Mouse (Mus musculus) liver (tissue): Measurements from ENCODE around the gene Pars2.

Experiments
- DNase-seq: peaks from one replicate; pipeline ENCODE4 v3.0.0-alpha.2; 2020; ENCODE audit warnings: mixed read lengths

Pars2 gene

GRCm38 (mm10) chr4:106650833-106651527 is at the start of gene Pars2:
TSS of gene Pars2 (plus strand) at chr4:106651069.
- peak; percentile 97 for DNase-seq

GRCm38 (mm10) chr4:106606639-106607554 is 44.0 kb upstream of the Pars2 start:
- peak; percentile 60 for DNase-seq

GRCm38 (mm10) chr4:106607905-106608304 is 43.0 kb upstream of the Pars2 start:
- no peak for DNase-seq

GRCm38 (mm10) chr4:106613105-106613504 is 37.8 kb upstream of the Pars2 start:
- no peak for DNase-seq

DNA sequence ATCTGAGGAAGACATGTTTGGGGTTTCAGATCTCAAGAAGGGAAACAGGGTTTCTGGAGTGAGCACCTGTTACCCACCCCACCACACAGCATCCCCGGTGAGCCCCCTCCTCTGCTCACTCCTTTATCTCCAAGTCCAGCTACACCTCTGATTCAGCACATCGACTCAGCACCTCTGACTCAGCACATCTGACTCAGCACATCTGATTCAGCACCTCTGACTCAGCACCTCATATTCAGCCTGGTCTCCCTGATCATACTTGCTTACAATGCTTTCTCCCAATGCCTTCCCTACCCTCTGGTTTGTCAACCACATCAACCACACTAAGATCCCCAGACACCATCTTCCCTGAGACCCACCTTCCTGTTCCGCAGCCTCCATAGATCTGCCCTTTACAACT is 37.3 kb upstream of the Pars2 start:
- peak; percentile 82 for DNase-seq

DNA sequence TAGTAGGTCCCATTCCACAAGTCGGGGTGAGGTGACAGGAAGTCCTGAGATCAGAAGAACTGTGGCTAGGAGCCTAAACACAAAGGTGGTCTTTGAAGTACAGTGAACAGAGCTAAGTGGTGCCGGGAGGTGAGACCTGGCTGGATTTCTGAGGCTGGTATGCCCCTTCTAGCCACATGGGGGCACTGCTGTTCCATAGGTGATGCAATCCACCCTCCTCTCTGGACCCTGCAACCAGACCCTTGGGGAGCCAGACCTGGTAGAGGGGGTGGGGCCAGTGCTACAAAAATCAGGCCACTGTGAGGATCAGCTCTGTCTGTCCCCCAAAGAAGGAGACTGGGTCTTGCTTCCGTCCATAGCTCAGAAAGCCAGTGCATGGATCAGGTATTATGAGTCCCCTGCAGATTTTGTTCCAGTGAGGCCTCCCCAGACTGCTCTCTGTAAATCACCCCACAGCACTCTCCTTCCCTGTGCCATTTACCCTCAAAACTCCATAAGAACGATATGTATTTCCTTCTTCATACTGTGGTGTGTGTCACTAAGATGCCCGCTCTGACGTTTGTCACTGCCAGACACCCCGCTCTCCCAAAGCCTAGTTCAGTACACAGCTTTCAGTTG is 36.6 kb upstream of the Pars2 start:
- DNase-seq: peak; percentile 81

- DNase-seq: no peak
Observed at GRCm38 (mm10) chr4:106614881-106615280, 36.0 kb upstream of the Pars2 start.

- DNase-seq: peak; percentile 41
Observed at GRCm38 (mm10) chr4:106615637-106616036, 35.2 kb upstream of the Pars2 start.

GRCm38 (mm10) chr4:106617056-106617455 is 33.8 kb upstream of the Pars2 start, which contains the start of gene Lexm:
TSS of gene Lexm (minus strand) at chr4:106617241.
- DNase-seq: peak; percentile 64

DNA sequence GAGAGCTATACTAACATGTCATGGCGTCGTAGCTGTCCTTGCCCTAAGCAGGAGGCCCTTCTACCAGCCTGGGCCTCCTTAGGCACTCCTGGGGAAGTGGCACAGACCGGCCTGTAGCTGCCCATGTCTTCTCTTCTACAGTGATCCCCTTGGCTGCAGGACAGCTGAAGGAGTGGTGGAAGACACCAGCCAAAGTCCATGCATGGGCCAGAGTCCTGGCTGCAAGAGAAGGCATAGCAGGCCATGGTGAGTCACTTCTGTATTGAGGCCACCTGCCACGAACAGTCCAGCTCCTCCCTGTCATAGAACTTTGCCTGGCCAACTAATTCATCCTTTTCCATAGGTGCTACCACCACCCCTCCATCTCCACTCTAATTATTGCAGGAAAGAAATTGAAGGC is 32.0 kb upstream of the Pars2 start:
- no peak for DNase-seq

- DNase-seq: no peak
Observed at GRCm38 (mm10) chr4:106621428-106621827, 29.4 kb upstream of the Pars2 start.

GRCm38 (mm10) chr4:106622030-106622493 is 28.8 kb upstream of the Pars2 start, which contains the start of gene Ttc22:
TSS of gene Ttc22 (plus strand) at chr4:106622432.
- DNase-seq: no peak

DNA sequence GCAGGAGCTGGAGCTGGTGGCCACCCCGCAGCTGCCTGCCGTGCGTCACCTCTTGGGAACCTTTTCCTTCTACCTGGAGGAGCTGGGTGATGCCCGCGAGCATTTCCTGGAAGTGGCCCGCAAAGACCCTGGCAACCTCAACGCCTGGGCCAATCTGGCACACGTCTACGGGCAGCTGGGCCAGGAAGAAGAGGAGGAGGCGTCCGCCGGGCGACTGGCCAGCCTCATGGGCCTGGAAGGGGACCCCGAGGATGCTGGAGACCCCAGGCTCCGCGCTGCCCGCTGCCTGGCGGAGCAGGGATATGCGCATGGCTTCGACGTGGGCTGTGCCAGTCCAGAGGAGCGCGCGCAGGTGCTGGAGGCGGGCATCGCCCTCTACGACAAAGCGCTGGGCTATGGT is 28.2 kb upstream of the Pars2 start:
- DNase-seq: no peak

- DNase-seq: no peak
Observed at GRCm38 (mm10) chr4:106624271-106624670, 26.6 kb upstream of the Pars2 start.

GRCm38 (mm10) chr4:106627809-106628208 is 23.1 kb upstream of the Pars2 start:
- DNase-seq: no peak

- no peak for DNase-seq
Observed at GRCm38 (mm10) chr4:106628650-106629360, 22.1 kb upstream of the Pars2 start.

DNA sequence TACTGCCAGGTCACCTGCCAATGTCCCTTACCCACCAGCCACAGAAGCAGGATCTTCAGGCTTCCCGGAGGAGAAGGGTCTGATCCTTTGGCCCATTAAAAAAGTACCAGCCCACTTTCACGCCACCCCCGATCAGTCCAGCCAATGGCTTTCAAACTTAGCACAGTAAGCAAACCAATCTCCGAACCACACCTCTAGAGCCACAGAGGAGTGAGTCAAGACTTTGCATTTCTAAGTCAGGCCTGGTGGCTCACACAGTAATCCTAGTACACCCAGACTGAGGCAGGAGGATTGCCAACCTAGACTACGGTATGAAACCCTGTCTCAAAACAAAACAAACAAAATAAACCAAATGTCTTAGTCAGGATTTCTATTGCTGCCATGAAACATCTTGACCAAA is 21.5 kb upstream of the Pars2 start:
- no peak for DNase-seq

DNA sequence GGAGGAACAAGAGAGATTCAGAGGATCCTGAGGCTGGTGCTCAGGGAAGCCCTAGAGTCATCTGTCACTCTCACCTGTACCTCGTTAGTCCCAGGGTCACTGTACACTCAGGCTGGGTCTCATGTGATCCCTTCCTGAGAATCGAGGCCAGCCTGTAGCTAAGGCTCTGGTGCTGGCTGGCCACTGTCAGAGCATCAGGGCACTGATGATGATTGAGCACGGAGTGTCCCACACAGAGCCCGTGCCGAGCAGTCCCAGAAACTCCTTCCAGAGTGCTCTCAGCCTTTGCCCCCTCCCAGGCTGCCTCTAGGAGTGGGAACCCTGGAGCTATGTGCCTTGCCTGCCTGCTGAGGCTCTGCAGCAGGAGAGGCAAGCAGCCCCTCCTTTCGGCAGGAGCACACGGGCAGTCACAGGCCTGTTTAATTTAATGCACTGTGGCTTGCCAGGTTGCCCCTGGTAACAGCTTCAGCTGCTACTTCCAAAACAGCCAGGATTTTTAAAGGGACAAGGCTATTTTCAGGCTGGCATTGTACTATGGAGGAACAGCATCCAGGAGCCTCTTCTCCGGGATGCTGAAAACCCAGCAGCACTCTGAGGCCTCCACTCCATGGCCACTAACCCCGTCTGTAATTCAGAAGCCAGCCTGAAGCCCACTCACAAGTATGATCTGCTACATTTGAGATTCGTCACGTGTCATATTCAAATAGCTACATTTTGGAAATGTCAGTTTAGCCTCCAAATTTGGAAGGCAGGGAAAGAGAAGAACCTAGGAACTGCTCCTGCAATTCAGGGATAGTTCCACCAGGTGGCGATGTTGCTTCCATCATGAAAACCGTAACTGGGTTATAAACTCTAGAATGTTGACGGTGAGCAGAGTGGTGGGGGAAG is 20.3 kb upstream of the Pars2 start:
- DNase-seq: peak; percentile 70

GRCm38 (mm10) chr4:106632313-106632712 is 18.6 kb upstream of the Pars2 start:
- DNase-seq: no peak

DNA sequence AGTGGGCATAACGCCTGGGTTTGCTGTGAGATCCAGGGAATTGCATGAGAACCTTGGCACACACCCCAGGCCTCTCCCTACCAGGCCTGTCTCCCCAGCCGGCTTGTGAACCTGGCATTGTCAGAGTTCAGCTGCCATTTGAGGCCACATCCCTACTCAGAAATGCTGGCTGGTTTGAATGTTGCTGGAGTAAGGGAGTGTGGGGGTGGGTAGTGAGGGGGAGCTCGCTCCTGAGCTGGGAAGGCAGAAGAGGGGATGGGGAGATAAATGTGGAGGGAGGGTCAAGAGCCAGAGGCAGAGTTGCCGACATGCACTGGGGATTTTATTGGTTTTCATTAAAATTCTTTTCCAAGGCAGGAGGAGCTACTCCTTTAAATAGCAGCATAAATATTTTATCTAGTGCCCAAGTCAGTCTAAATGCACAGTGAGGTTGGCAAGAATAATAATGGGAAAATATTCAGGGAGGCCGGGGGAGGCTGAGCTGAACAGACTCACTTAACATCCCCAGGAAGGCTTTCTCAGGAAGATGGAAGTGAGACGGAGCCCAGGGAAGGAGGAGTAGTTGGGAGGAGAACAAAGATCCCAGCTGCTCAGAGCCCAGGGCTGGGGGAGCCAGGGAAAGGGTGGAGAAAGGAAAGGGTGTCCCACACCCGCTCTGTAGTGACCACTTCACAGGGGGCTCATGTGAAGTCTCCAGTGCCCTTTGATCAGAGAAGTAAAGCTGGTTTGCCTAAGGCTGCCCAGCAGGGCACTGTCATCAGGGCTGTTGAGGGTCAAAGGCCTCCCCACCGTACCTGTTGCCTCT is 17.4 kb upstream of the Pars2 start:
- no peak for DNase-seq

- no peak for DNase-seq
Observed at GRCm38 (mm10) chr4:106634086-106634479, 16.8 kb upstream of the Pars2 start.
